ENCODE assay signal across 11 mouse cellular contexts in genomic region chr4:133026826-133027375, GRCm38 (mm10). TPM values are rescaled to one million over a fixed set of nuclear protein-coding genes. Genes with fewer than 3 reads are reported as not detected.
DNase-seq lines count a peak whose midpoint lies in the region; ATAC-seq and TF ChIP-seq lines count a peak whose summit lies in the region.
"Had no signal": no experiment of that assay in that cellular context is flagged by ENCODE, and none has a peak within 500 bp of the region (broad histone marks: within the 10 kb centered on the region; RNA-seq: fewer than 3 reads in every experiment).

No protein-coding gene starts in this region.

- H3K9ac ChIP-seq in forebrain, embryonic 11.5 days (ENCODE audit: low read length) = no peak overlapping the region
- H3K9ac ChIP-seq in kidney, postnatal 0 days (ENCODE audit: low read depth, low read length) = no peak overlapping the region
- no peak overlapping the region; the same call in 1 of the 2 replicates for H3K9ac ChIP-seq in midbrain, embryonic 14.5 days (replicated peaks; ENCODE audit: low read length)

- no peak overlapping the region for H3K4me3 ChIP-seq in forebrain, embryonic 10.5 days
- no peak overlapping the region for H3K4me3 ChIP-seq in forebrain, embryonic 11.5 days (ENCODE audit: low read depth, low read length)
- H3K4me3 ChIP-seq in kidney, postnatal 0 days (replicated peaks; ENCODE audit: low read depth, low read length) = no peak overlapping the region
- no peak overlapping the region for H3K4me3 ChIP-seq in embryonic facial prominence, embryonic 10.5 days
- H3K4me3 ChIP-seq in midbrain, embryonic 14.5 days (replicated peaks; ENCODE audit: low read depth, low read length) = no peak overlapping the region

- no peaks in the 10 kb centered on the region for H3K9me3 ChIP-seq in forebrain, embryonic 10.5 days
- no peaks in the 10 kb centered on the region for H3K9me3 ChIP-seq in forebrain, embryonic 11.5 days (ENCODE audit: control insufficient read depth, low read length)
- H3K9me3 ChIP-seq in kidney, postnatal 0 days (replicated peaks; ENCODE audit: low read length) = no peaks in the 10 kb centered on the region
- H3K9me3 ChIP-seq in embryonic facial prominence, embryonic 10.5 days = no peaks in the 10 kb centered on the region
- H3K9me3 ChIP-seq in midbrain, embryonic 14.5 days (ENCODE audit: control insufficient read depth, low read length) = no peaks in the 10 kb centered on the region

- TF ChIP-seq CTCF in kidney, postnatal 0 days (IDR thresholded peaks at IDR 0.05; ENCODE audit: low read depth) = peak; percentile 52

- peaks cover 83% of the 10 kb centered on the region for H3K4me1 ChIP-seq in forebrain, embryonic 10.5 days
- H3K4me1 ChIP-seq in forebrain, embryonic 11.5 days (replicated peaks; ENCODE audit: control insufficient read depth, insufficient read depth, low read length) = peaks cover 29% of the 10 kb centered on the region
- peaks cover 46% of the 10 kb centered on the region for H3K4me1 ChIP-seq in kidney, postnatal 0 days (replicated peaks; ENCODE audit: insufficient read depth, low read length)
- H3K4me1 ChIP-seq in embryonic facial prominence, embryonic 10.5 days = peaks cover 82% of the 10 kb centered on the region
- peaks cover 52% of the 10 kb centered on the region for H3K4me1 ChIP-seq in midbrain, embryonic 14.5 days (ENCODE audit: control insufficient read depth, insufficient read depth, low read length)

- H3K4me2 ChIP-seq in forebrain, embryonic 11.5 days (ENCODE audit: low read depth, low read length, severe bottlenecking) = no peak overlapping the region
- no peak overlapping the region for H3K4me2 ChIP-seq in kidney, postnatal 0 days (ENCODE audit: low read length)
- H3K4me2 ChIP-seq in midbrain, embryonic 14.5 days (ENCODE audit: low read length) = no peak overlapping the region

- ATAC-seq in forebrain, embryonic 11.5 days (replicated peaks; ENCODE audit: low FRiP score) = no peak
- no peak for ATAC-seq in kidney, postnatal 0 days (replicated peaks; ENCODE audit: low FRiP score, low read depth)
- ATAC-seq in midbrain, embryonic 14.5 days (ENCODE audit: low FRiP score, low TSS enrichment) = no peak

- peaks cover 26% of the 10 kb centered on the region for H3K36me3 ChIP-seq in forebrain, embryonic 10.5 days (replicated peaks)
- H3K36me3 ChIP-seq in forebrain, embryonic 11.5 days (ENCODE audit: control insufficient read depth, insufficient read depth, low read length) = no peaks in the 10 kb centered on the region
- peaks cover 5% of the 10 kb centered on the region for H3K36me3 ChIP-seq in kidney, postnatal 0 days (ENCODE audit: insufficient read depth, low read length)
- peaks cover 60% of the 10 kb centered on the region for H3K36me3 ChIP-seq in embryonic facial prominence, embryonic 10.5 days (replicated peaks)
- peaks cover 7% of the 10 kb centered on the region; the same call in 1 of the 2 replicates for H3K36me3 ChIP-seq in midbrain, embryonic 14.5 days (ENCODE audit: control insufficient read depth, insufficient read depth, low read length)

- no peaks in the 10 kb centered on the region for H3K27me3 ChIP-seq in forebrain, embryonic 10.5 days (ENCODE audit: poor library complexity, severe bottlenecking)
- no peaks in the 10 kb centered on the region for H3K27me3 ChIP-seq in forebrain, embryonic 11.5 days (ENCODE audit: control insufficient read depth, insufficient read depth, low read length)
- no peaks in the 10 kb centered on the region for H3K27me3 ChIP-seq in kidney, postnatal 0 days (ENCODE audit: insufficient read depth, low read length)
- no peaks in the 10 kb centered on the region for H3K27me3 ChIP-seq in embryonic facial prominence, embryonic 10.5 days (replicated peaks; ENCODE audit: low read depth, poor library complexity, severe bottlenecking)
- H3K27me3 ChIP-seq in midbrain, embryonic 14.5 days (ENCODE audit: control insufficient read depth, insufficient read depth, low read length) = no peaks in the 10 kb centered on the region

- H3K27ac ChIP-seq in forebrain, embryonic 10.5 days = peak overlapping the region; percentile 74
- no peak overlapping the region for H3K27ac ChIP-seq in forebrain, embryonic 11.5 days (ENCODE audit: low read depth, low read length)
- no peak overlapping the region for H3K27ac ChIP-seq in kidney, postnatal 0 days
- peak overlapping the region; percentile 79 for H3K27ac ChIP-seq in embryonic facial prominence, embryonic 10.5 days (replicated peaks)
- H3K27ac ChIP-seq in midbrain, embryonic 14.5 days (replicated peaks; ENCODE audit: low read depth, low read length) = peak overlapping the region; percentile 64

- 29% methylated on average over 2 of the region's 2 CpGs for WGBS in forebrain, embryonic 10.5 days
- WGBS in forebrain, embryonic 11.5 days = 24% methylated on average over 2 of the region's 2 CpGs
- 20% methylated on average over 2 of the region's 2 CpGs for WGBS in kidney, postnatal 0 days
- 40% methylated on average over 2 of the region's 2 CpGs for WGBS in embryonic facial prominence, embryonic 10.5 days
- 9% methylated on average over 2 of the region's 2 CpGs for WGBS in midbrain, embryonic 14.5 days

- no peak for DNase-seq in forebrain, embryonic 10.5 days (ENCODE audit: extremely low spot score, low spot score)
- no peak for DNase-seq in forebrain, embryonic 11.5 days (ENCODE audit: low spot score)
- no peak for DNase-seq in kidney, postnatal 0 days (ENCODE audit: low spot score)
- no peak for DNase-seq in kidney, adult 8-10 months
- DNase-seq in embryonic facial prominence, embryonic 10.5 days (ENCODE audit: low spot score) = no peak
- no peak for DNase-seq in midbrain, embryonic 14.5 days
- no peak for DNase-seq in right cerebral cortex, postnatal 14 days
- no peak for DNase-seq in left cerebral cortex, adult 8-10 months (ENCODE audit: low spot score in 2 of 2)
- DNase-seq: adrenal gland, postnatal 10 days; lung, postnatal 36 days; right cerebral cortex, adult 18-20 months had no signal

RNA-seq across cellular contexts. Expression of gene Ahdc1, which starts 15.8 kb away (rescaled TPM):
- polyA plus RNA-seq in forebrain, embryonic 10.5 days (2016; fragmentation: Nextera tagmentation; extraction: Ambion mirVana) = 5.8 and 7.4 TPM in 2 replicates
- polyA plus RNA-seq in forebrain, embryonic 11.5 days (2014; fragmentation: Nextera tagmentation; extraction: Ambion mirVana) = 5.5 and 7.5 TPM in 2 replicates
- polyA plus RNA-seq in kidney, postnatal 0 days (2015; fragmentation: Nextera tagmentation; extraction: Ambion mirVana) = 6.4 and 6.7 TPM in 2 replicates
- polyA plus RNA-seq in embryonic facial prominence, embryonic 10.5 days (2016; fragmentation: Nextera tagmentation; extraction: Ambion mirVana) = 11.5 and 11.6 TPM in 2 replicates
- polyA plus RNA-seq in midbrain, embryonic 14.5 days (2014; fragmentation: Nextera tagmentation; extraction: Ambion mirVana) = 13.0 and 15.3 TPM in 2 replicates
- total RNA-seq in left cerebral cortex, adult 8-10 months (2022) = 100 to 1,000 TPM in 2 of 4 experiments, 10 to 100 TPM in 2; 95.7 to 104 (median 99.7) TPM

RNA-seq across cellular contexts. Expression of gene Fgr, which starts 53.0 kb away (rescaled TPM):
- polyA plus RNA-seq in forebrain, embryonic 10.5 days (2016; fragmentation: Nextera tagmentation; extraction: Ambion mirVana) = 0.06 and 0.11 TPM in 2 replicates
- 0.13 TPM in 1 of 2 replicates, not detected in the other for polyA plus RNA-seq in forebrain, embryonic 11.5 days (2014; fragmentation: Nextera tagmentation; extraction: Ambion mirVana)
- polyA plus RNA-seq in kidney, postnatal 0 days (2015; fragmentation: Nextera tagmentation; extraction: Ambion mirVana) = 0.47 and 0.51 TPM in 2 replicates
- polyA plus RNA-seq in embryonic facial prominence, embryonic 10.5 days (2016; fragmentation: Nextera tagmentation; extraction: Ambion mirVana) = 0.16 and 0.21 TPM in 2 replicates
- 0.08 TPM in 1 of 2 replicates, not detected in the other for polyA plus RNA-seq in midbrain, embryonic 14.5 days (2014; fragmentation: Nextera tagmentation; extraction: Ambion mirVana)
- total RNA-seq in left cerebral cortex, adult 8-10 months (2022) = 1 to 10 TPM in 2 of 4 experiments, under 1 TPM in 2; 0.17 to 1.1 (median 0.82) TPM

Comparison
In these comparisons a context has a peak if more than half of its experiments do, and no peak if none do; other contexts are left out.
1. H3K27ac ChIP-seq: peak in forebrain, embryonic 10.5 days (single experiment), embryonic facial prominence, embryonic 10.5 days (single experiment) and midbrain, embryonic 14.5 days (single experiment); none in forebrain, embryonic 11.5 days (single experiment) and kidney, postnatal 0 days (single experiment).